Comparison of ENCODE assay signal across 9 mouse cellular contexts in the genomic region with DNA sequence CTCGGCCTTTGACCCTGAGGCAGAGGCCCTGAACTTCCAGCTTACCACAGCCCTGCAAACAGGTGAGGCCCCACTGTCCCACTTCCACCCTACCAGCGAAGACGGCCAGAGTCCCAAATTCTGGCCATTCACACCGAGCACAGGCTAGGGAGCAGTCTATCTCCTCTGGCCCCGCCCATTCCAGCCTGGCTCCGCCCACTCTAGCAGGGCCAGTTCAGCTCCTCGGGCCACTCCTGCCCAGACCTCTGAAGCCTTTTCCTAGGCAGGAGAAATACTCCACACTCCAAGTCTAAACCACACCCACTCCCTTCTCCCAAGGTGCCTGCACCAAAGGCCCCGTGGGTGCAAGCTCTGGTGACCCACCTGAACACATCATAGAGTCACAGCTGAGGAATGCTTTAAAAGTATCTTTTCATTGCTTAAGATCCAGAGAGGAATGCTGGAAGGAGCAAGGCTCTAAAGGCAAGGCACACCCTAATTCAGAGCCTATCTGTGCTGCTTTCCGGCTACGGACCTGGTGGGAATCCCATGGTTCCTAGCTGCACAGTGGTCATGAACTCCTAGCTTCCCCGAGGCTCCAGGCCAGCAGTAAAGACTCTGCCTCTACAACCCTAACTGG. TPM values are rescaled to one million over a fixed set of nuclear protein-coding genes. Genes with fewer than 3 reads are reported as not detected.
A peak's percentile ranks its signal among the peaks of the same experiment; 100 is the strongest.
DNase-seq lines count a peak whose midpoint lies in the region; ATAC-seq and TF ChIP-seq lines count a peak whose summit lies in the region.
"Had no signal": no experiment of that assay in that cellular context is flagged by ENCODE, and none has a peak within 500 bp of the region (broad histone marks: within the 10 kb centered on the region; RNA-seq: fewer than 3 reads in every experiment).

No protein-coding gene starts in this region.

- 33% methylated on average over 11 of the region's 11 CpGs for WGBS in lung, postnatal 0 days
- 38% methylated on average over 11 of the region's 11 CpGs for WGBS in forebrain, embryonic 10.5 days

- H3K9ac ChIP-seq in lung, postnatal 0 days (replicated peaks; ENCODE audit: low read depth): no peak overlapping the region

- H3K4me2 ChIP-seq in lung, postnatal 0 days (replicated peaks; ENCODE audit: low read depth, low read length): no peak overlapping the region

- no peaks in the 10 kb centered on the region for H3K27me3 ChIP-seq in lung, postnatal 0 days (replicated peaks; ENCODE audit: insufficient read depth, low read length)
- peaks cover 65% of the 10 kb centered on the region for H3K27me3 ChIP-seq in forebrain, embryonic 10.5 days (ENCODE audit: poor library complexity, severe bottlenecking)

- H3K9me3 ChIP-seq in lung, postnatal 0 days (ENCODE audit: low read length): no peaks in the 10 kb centered on the region
- no peaks in the 10 kb centered on the region for H3K9me3 ChIP-seq in forebrain, embryonic 10.5 days

- no peaks in the 10 kb centered on the region for H3K36me3 ChIP-seq in lung, postnatal 0 days (ENCODE audit: insufficient read depth, low read length)
- no peaks in the 10 kb centered on the region for H3K36me3 ChIP-seq in forebrain, embryonic 10.5 days (replicated peaks)

- peak; percentile 40 for DNase-seq in adrenal gland, postnatal 25 days
- DNase-seq in adrenal gland, adult 8-10 months: no peak
- DNase-seq in NIH3T3 (ENCODE audit: low read depth): peak; percentile 55
- DNase-seq in kidney, adult 18-20 months: peak; percentile 75
- peak; percentile 83 for DNase-seq in lung, postnatal 0 days (ENCODE audit: low spot score)
- no peak for DNase-seq in forebrain, embryonic 10.5 days (ENCODE audit: extremely low spot score, low spot score)
- DNase-seq in thymus, postnatal 10 days (ENCODE audit: low spot score in 2 of 2): no peak
- DNase-seq in spleen, postnatal 14 days (ENCODE audit: low spot score in 2 of 2): no peak
- DNase-seq: cerebellum, adult 2 months had no signal

- H3K27ac ChIP-seq in lung, postnatal 0 days (ENCODE audit: low read length): peak overlapping the region; percentile 61
- no peak overlapping the region for H3K27ac ChIP-seq in forebrain, embryonic 10.5 days

- no peak for TF ChIP-seq EP300 in lung, postnatal 0 days (IDR thresholded peaks at IDR 0.05)

- TF ChIP-seq CTCF in lung, postnatal 0 days (IDR thresholded peaks at IDR 0.05): no peak

- peak; percentile 87 for ATAC-seq in lung, postnatal 0 days

- peaks cover 9% of the 10 kb centered on the region; the same call in 1 of the 2 replicates for H3K4me1 ChIP-seq in lung, postnatal 0 days (ENCODE audit: insufficient read depth, low read depth, low read length)
- peaks cover 54% of the 10 kb centered on the region for H3K4me1 ChIP-seq in forebrain, embryonic 10.5 days

- H3K4me3 ChIP-seq in lung, postnatal 0 days (ENCODE audit: low read depth, low read length): no peak overlapping the region
- H3K4me3 ChIP-seq in forebrain, embryonic 10.5 days: no peak overlapping the region

RNA-seq across cellular contexts. Expression of a gene that starts 16.3 kb away (rescaled TPM):
- 14.8 and 41.4 TPM in 2 replicates for total RNA-seq in adrenal gland, postnatal 25 days (2021)
- total RNA-seq in adrenal gland, adult 8-10 months (2022): 10 to 100 TPM; 23.3 to 46.1 (median 34.9) TPM
- 26.0 and 27.0 TPM in 2 replicates for polyA plus RNA-seq in lung, postnatal 0 days (2015; fragmentation: Nextera tagmentation; extraction: Ambion mirVana)
- 7.3 and 7.6 TPM in 2 replicates for polyA plus RNA-seq in forebrain, embryonic 10.5 days (2016; fragmentation: Nextera tagmentation; extraction: Ambion mirVana)

Comparison
In these comparisons a context has a peak if more than half of its experiments do, and no peak if none do; other contexts are left out.
1. DNase-seq: peak in adrenal gland, postnatal 25 days (single experiment), NIH3T3 (single experiment), kidney, adult 18-20 months (single experiment) and lung, postnatal 0 days (single experiment); none in adrenal gland, adult 8-10 months (single experiment), forebrain, embryonic 10.5 days (single experiment), thymus, postnatal 10 days (0 of 2) and spleen, postnatal 14 days (0 of 2).